Mouse (Mus musculus): ENCODE results near the gene Ccdc6. TPM values are rescaled to one million over a fixed set of nuclear protein-coding genes. Genes with fewer than 3 reads are reported as not detected.

The Ccdc6 gene
- total and polyA plus RNA-seq, 2 experiments = 8.4 to 10.7 TPM

DNA sequence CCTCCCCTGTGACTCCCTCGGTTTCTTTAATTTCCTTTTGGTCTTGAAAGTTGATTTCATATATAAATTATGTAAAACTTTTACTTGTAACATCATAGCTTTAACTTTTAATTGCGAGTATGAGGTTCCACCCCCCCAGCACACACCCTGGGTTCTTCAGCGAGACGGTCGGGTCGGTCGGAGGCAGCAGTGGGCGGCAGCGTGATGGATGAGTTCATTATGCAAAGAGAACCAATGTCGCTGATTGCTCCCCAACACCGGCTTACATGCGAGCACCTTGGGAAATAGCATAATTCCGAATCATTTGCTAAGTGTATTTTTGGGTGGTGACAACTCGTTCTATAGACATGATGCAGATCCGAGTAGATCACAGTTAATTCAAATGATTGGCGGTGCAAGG lies 56.9 kb downstream of the Ccdc6 start:
- 96% methylated on average over 16 of the region's 16 CpGs for WGBS

GRCm38 (mm10) chr10:70156431-70157165 lies 59.7 kb downstream of the Ccdc6 start:
- Histone ChIP-seq H3K27ac (replicated peaks; ENCODE audit: insufficient read depth, low read depth, low read length) (no peak overlapping the region), H3K9ac (ENCODE audit: low read depth, low read length) (no peak overlapping the region), H3K4me1 (ENCODE audit: control insufficient read depth, insufficient read depth, low read length) (no peaks in the 10 kb centered on the region), H3K79me2 (ENCODE audit: control insufficient read depth, insufficient read depth, low read length) (no peaks in the 10 kb centered on the region; the same call in 1 of the 2 replicates), H3K27me3 (ENCODE audit: control insufficient read depth, insufficient read depth, low read length) (no peaks in the 10 kb centered on the region), H3K36me3 (ENCODE audit: control insufficient read depth, insufficient read depth, low read length) (peaks cover 9% of the 10 kb centered on the region; the same call in 1 of the 2 replicates), H3K4me3 (ENCODE audit: insufficient read depth, low read depth, low read length) (no peak overlapping the region)
- no peak for DNase-seq (ENCODE audit: extremely low read depth, low read depth, low spot score)
- peak; percentile 72 for TF ChIP-seq CTCF (IDR thresholded peaks at IDR 0.05; ENCODE audit: low read depth, low read length)
- no peak for TF ChIP-seq POLR2A (IDR thresholded peaks at IDR 0.05; ENCODE audit: extremely low read depth, insufficient read depth, low read length)
- WGBS = 91% methylated on average over 3 of the region's 3 CpGs

More for the DNA sequence above, 56.9 kb downstream of the Ccdc6 start:
- Histone ChIP-seq H3K27ac (replicated peaks; ENCODE audit: insufficient read depth, low read depth, low read length) (no peak overlapping the region), H3K4me3 (ENCODE audit: insufficient read depth, low read depth, low read length) (no peak overlapping the region), H3K9ac (ENCODE audit: low read depth, low read length) (no peak overlapping the region), H3K27me3 (ENCODE audit: control insufficient read depth, insufficient read depth, low read length) (no peaks in the 10 kb centered on the region), H3K36me3 (ENCODE audit: control insufficient read depth, insufficient read depth, low read length) (peaks cover 15% of the 10 kb centered on the region; the same call in 1 of the 2 replicates), H3K79me2 (ENCODE audit: control insufficient read depth, insufficient read depth, low read length) (no peaks in the 10 kb centered on the region; the same call in 1 of the 2 replicates), H3K4me1 (ENCODE audit: control insufficient read depth, insufficient read depth, low read length) (peaks cover 7% of the 10 kb centered on the region)
- no peak for TF ChIP-seq CTCF (IDR thresholded peaks at IDR 0.05; ENCODE audit: low read depth, low read length)
- no peak for TF ChIP-seq POLR2A (IDR thresholded peaks at IDR 0.05; ENCODE audit: extremely low read depth, insufficient read depth, low read length)
- no peak for DNase-seq (ENCODE audit: extremely low read depth, low read depth, low spot score)

DNA sequence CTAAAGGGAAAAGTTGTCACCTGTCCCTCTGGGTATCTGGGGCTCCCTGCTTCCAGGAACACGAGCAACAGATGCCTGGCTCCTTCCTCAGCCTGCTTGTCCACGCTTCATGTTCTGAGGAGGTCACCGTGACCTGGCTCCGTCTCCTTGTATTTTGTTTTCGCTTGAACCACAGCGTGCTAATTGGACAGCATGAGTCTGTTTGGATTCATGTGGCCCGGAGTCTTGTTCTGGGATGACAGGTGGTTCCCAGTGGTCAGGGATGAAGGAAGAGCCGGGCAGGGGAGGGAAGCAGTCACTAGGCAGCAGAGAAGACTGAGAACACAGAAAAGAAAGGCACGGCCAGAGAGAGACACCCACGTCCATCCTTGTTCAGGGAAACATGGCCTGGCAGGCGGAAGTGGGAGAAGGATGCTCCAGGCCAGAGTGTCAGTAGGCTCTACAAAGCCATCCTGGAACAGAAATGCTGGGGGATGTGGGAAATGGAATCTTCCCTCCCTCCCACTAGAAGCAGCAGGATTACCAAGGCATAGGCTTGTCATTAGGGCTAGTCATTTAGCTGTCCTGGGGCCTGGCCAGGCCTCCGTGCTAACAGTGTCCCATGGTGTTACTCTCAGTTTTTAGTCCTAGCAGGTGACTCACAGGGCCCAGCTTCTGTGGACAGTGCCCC lies 62.9 kb downstream of the Ccdc6 start:
- Histone ChIP-seq H3K4me3 (ENCODE audit: insufficient read depth, low read depth, low read length) (no peak overlapping the region), H3K9ac (ENCODE audit: low read depth, low read length) (no peak overlapping the region), H3K27me3 (ENCODE audit: control insufficient read depth, insufficient read depth, low read length) (no peaks in the 10 kb centered on the region), H3K79me2 (ENCODE audit: control insufficient read depth, insufficient read depth, low read length) (no peaks in the 10 kb centered on the region; the same call in 1 of the 2 replicates), H3K4me1 (ENCODE audit: control insufficient read depth, insufficient read depth, low read length) (no peaks in the 10 kb centered on the region), H3K27ac (replicated peaks; ENCODE audit: insufficient read depth, low read depth, low read length) (no peak overlapping the region), H3K36me3 (ENCODE audit: control insufficient read depth, insufficient read depth, low read length) (peaks cover 6% of the 10 kb centered on the region; the same call in 1 of the 2 replicates)
- no peak for DNase-seq (ENCODE audit: extremely low read depth, low read depth, low spot score)
- WGBS = 89% methylated on average over 12 of the region's 12 CpGs
- TF ChIP-seq POLR2A (IDR thresholded peaks at IDR 0.05; ENCODE audit: extremely low read depth, insufficient read depth, low read length) (no peak), CTCF (IDR thresholded peaks at IDR 0.05; ENCODE audit: low read depth, low read length) (no peak)

DNA sequence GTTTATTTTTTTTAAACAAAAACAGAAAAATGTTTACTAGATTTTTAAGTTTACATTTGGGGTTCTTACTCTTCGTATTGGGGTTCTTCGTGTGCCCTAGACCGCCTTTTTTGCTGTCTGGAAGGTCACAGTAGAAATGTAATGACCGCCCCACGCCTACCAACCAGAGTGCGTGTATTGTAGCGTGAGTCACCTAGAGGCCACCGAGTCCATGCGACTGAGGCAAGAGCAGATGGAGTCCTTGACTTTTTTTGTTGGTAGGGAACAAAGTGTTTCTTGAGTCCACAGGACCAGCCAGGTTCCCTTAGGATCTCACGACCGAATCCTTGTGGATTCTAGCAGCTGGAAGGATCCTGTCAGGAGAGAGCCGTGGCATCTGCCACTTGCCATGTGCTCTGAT lies 63.9 kb downstream of the Ccdc6 start:
- H3K36me3 ChIP-seq (ENCODE audit: control insufficient read depth, insufficient read depth, low read length) = peaks cover 2% of the 10 kb centered on the region; the same call in 1 of the 2 replicates
- H3K9ac ChIP-seq (ENCODE audit: low read depth, low read length) = no peak overlapping the region
- 97% methylated on average over 12 of the region's 12 CpGs for WGBS
- no peak for DNase-seq (ENCODE audit: extremely low read depth, low read depth, low spot score)
- H3K79me2 ChIP-seq (ENCODE audit: control insufficient read depth, insufficient read depth, low read length) = no peaks in the 10 kb centered on the region; the same call in 1 of the 2 replicates
- no peak for TF ChIP-seq POLR2A (IDR thresholded peaks at IDR 0.05; ENCODE audit: extremely low read depth, insufficient read depth, low read length)
- TF ChIP-seq CTCF (IDR thresholded peaks at IDR 0.05; ENCODE audit: low read depth, low read length) = no peak
- no peak overlapping the region for H3K4me3 ChIP-seq (ENCODE audit: insufficient read depth, low read depth, low read length)
- no peak overlapping the region for H3K27ac ChIP-seq (replicated peaks; ENCODE audit: insufficient read depth, low read depth, low read length)
- no peaks in the 10 kb centered on the region for H3K4me1 ChIP-seq (ENCODE audit: control insufficient read depth, insufficient read depth, low read length)
- no peaks in the 10 kb centered on the region for H3K27me3 ChIP-seq (ENCODE audit: control insufficient read depth, insufficient read depth, low read length)

DNA sequence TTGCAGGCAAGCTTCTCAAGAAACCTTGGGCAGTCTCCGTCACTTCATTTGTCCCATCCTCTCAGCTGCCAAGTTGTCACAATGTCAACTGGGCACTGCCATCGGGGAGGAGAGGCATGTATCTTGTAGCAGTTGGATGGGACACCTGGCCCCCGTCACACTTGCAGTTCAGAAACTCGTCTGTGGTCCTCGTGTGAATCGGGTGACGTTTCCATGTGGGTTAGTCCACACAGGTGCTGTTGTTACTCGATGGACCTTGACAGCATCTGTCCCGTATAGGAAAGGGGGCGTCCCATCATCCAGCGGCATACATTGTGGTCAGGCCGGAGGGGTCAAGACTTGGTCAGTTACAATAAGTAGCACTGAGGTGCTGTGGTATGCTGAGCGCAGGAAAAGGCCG lies 64.6 kb downstream of the Ccdc6 start:
- Histone ChIP-seq H3K9ac (ENCODE audit: low read depth, low read length) (no peak overlapping the region), H3K79me2 (ENCODE audit: control insufficient read depth, insufficient read depth, low read length) (no peaks in the 10 kb centered on the region), H3K4me1 (ENCODE audit: control insufficient read depth, insufficient read depth, low read length) (no peaks in the 10 kb centered on the region), H3K27ac (replicated peaks; ENCODE audit: insufficient read depth, low read depth, low read length) (no peak overlapping the region), H3K36me3 (ENCODE audit: control insufficient read depth, insufficient read depth, low read length) (peaks cover 1% of the 10 kb centered on the region; the same call in 1 of the 2 replicates), H3K4me3 (ENCODE audit: insufficient read depth, low read depth, low read length) (no peak overlapping the region), H3K27me3 (ENCODE audit: control insufficient read depth, insufficient read depth, low read length) (no peaks in the 10 kb centered on the region)
- no peak for DNase-seq (ENCODE audit: extremely low read depth, low read depth, low spot score)
- WGBS = 96% methylated on average over 14 of the region's 14 CpGs
- TF ChIP-seq CTCF (IDR thresholded peaks at IDR 0.05; ENCODE audit: low read depth, low read length) (no peak), POLR2A (IDR thresholded peaks at IDR 0.05; ENCODE audit: extremely low read depth, insufficient read depth, low read length) (no peak)
